Mouse (Mus musculus): ENCODE data around the gene Cyb5d1. TPM values are rescaled to one million over a fixed set of nuclear protein-coding genes. Genes with fewer than 3 reads are reported as not detected.

Cyb5d1 gene
- polyA plus RNA-seq, 1 experiment from 2014 or later, result 27.1 TPM

DNA sequence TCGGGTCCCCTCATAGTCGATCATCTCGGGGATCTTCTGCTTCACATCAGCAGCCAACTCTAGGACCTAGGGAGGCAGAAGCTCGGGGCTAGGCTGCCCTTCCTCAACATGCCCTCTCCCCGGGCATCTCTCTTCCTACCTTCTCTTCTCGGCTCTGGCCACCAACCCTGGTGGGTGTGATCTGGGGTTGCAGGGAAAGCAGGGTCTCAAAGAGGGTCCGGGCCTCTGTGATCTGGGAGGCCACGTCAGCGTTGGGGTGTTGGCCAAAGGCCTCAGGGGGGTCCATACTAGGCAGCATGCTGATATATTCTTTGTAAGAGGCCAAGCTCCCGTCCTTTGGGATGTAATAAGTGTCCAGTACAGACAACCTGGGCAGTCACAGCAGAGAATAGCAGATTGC, 27.4 kb upstream of the Cyb5d1 start:
- Histone ChIP-seq H3K27ac (ENCODE audit: poor library complexity, severe bottlenecking) (no peak overlapping the region), H3K27me3 (replicated peaks) (peaks cover 27% of the 10 kb centered on the region), H3K4me1 (replicated peaks) (peaks cover 33% of the 10 kb centered on the region), H3K9ac (no peak overlapping the region), H3K36me3 (no peaks in the 10 kb centered on the region), H3K4me2 (no peak overlapping the region), H3K9me3 (replicated peaks) (no peaks in the 10 kb centered on the region), H3K4me3 (no peak overlapping the region)
- 85% methylated on average over 10 of the region's 10 CpGs for WGBS
- no peak for ATAC-seq (ENCODE audit: insufficient number of reproducible peaks, low FRiP score)

DNA sequence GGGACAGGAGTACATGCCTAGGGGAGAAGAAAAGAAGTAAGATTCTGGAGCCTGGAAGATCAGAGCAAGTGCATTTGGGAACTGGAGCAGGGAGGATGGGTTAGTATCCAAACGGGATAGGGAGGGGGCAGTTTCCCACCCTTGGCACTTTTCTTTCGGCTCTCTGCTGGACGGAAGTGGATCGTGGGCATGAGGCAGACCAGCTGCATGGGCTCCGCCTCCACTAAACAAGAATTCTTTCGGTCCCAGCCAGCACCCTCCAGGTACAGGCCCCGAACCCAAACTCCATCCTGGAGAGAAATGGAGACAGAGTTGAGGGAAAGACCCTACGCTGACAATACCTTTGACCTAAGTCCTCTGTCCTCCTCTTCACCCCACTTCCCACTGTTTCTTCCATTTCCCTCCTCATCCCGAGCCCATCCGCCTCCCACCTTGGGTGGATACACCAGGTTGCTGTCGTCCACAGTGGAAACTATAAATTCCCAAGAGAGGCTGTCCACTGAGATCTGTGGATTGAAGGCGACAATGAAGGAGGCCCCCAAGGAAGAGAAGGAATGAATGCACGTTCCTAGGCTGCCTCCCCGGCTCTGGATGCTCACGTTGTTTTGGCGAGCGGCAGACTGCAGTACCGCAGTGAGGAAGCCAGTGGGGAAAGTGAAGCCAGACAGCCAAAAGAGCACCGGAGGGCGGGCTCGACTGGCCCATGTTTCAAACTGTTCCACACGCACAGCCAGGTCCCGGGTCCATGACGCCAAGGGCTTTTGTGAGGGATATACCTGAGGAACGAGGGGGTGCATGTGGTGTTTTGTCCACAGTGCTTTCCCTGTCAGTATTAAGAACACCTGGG, 25.9 kb upstream of the Cyb5d1 start:
- H3K9ac ChIP-seq, result peak overlapping the region; percentile 58
- WGBS, result 19% methylated on average over 25 of the region's 25 CpGs
- H3K4me2 ChIP-seq, result peak overlapping the region; percentile 88
- H3K4me3 ChIP-seq, result peak overlapping the region; percentile 64
- H3K27me3 ChIP-seq (replicated peaks), result peaks cover 27% of the 10 kb centered on the region
- H3K9me3 ChIP-seq (replicated peaks), result no peaks in the 10 kb centered on the region
- no peak for ATAC-seq (ENCODE audit: insufficient number of reproducible peaks, low FRiP score)
- no peak overlapping the region for H3K27ac ChIP-seq (ENCODE audit: poor library complexity, severe bottlenecking)
- no peaks in the 10 kb centered on the region for H3K36me3 ChIP-seq
- peaks cover 42% of the 10 kb centered on the region for H3K4me1 ChIP-seq (replicated peaks)

DNA sequence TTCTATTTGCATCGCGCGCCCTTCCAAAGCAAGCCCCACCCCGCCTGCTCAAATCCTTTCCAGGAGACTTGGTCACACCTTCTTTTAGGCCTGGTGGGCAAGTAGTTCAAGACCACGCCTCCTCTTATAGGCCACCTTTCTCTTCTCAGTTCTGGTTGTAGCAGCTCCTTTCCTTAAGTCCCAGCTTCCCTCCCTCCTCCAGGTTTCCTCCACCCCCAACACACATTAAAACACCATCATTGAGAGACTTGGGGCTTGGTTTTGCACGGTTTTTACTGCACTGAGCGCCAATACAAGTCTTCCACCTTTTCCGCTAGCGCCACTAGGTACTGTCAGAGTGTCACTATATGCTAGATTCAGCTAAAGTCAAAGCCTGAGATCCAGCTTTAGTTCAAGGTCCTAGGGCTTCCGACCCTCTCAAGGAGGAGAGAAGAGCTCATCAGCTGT, 25.1 kb upstream of the Cyb5d1 start:
- Histone ChIP-seq H3K36me3 (no peaks in the 10 kb centered on the region), H3K27me3 (replicated peaks) (peaks cover 27% of the 10 kb centered on the region), H3K9ac (peak overlapping the region; percentile 58), H3K4me1 (replicated peaks) (peaks cover 42% of the 10 kb centered on the region), H3K4me3 (peak overlapping the region; percentile 64), H3K9me3 (replicated peaks) (no peaks in the 10 kb centered on the region), H3K4me2 (peak overlapping the region; percentile 88), H3K27ac (ENCODE audit: poor library complexity, severe bottlenecking) (no peak overlapping the region)
- no peak for ATAC-seq (ENCODE audit: insufficient number of reproducible peaks, low FRiP score)
- WGBS, result 10% methylated on average over 10 of the region's 10 CpGs

- Histone ChIP-seq H3K9me3 (replicated peaks) (no peaks in the 10 kb centered on the region), H3K36me3 (no peaks in the 10 kb centered on the region), H3K27me3 (replicated peaks) (peaks cover 27% of the 10 kb centered on the region), H3K4me3 (peak overlapping the region; percentile 64), H3K4me2 (peak overlapping the region; percentile 88), H3K27ac (ENCODE audit: poor library complexity, severe bottlenecking) (peak overlapping the region; percentile 84; the same call in 1 of the 2 replicates), H3K4me1 (replicated peaks) (peaks cover 46% of the 10 kb centered on the region), H3K9ac (peak overlapping the region; percentile 58)
- 1% methylated on average over 31 of the region's 31 CpGs for WGBS
- ATAC-seq (ENCODE audit: insufficient number of reproducible peaks, low FRiP score), result no peak
Measured at GRCm38 (mm10) chr11:69419813-69420553, 24.6 kb upstream of the Cyb5d1 start.

- peak overlapping the region; percentile 88 for H3K4me2 ChIP-seq
- under 1% methylated on average over 19 of the region's 19 CpGs for WGBS
- no peaks in the 10 kb centered on the region for H3K36me3 ChIP-seq
- no peaks in the 10 kb centered on the region for H3K9me3 ChIP-seq (replicated peaks)
- peak overlapping the region; percentile 64 for H3K4me3 ChIP-seq
- peak overlapping the region; percentile 58 for H3K9ac ChIP-seq
- H3K27me3 ChIP-seq (replicated peaks), result peaks cover 27% of the 10 kb centered on the region
- peaks cover 51% of the 10 kb centered on the region for H3K4me1 ChIP-seq (replicated peaks)
- ATAC-seq (ENCODE audit: insufficient number of reproducible peaks, low FRiP score), result no peak
- peak overlapping the region; percentile 84 for H3K27ac ChIP-seq (ENCODE audit: poor library complexity, severe bottlenecking)
Measured at GRCm38 (mm10) chr11:69419443-69419812, 24.0 kb upstream of the Cyb5d1 start.

DNA sequence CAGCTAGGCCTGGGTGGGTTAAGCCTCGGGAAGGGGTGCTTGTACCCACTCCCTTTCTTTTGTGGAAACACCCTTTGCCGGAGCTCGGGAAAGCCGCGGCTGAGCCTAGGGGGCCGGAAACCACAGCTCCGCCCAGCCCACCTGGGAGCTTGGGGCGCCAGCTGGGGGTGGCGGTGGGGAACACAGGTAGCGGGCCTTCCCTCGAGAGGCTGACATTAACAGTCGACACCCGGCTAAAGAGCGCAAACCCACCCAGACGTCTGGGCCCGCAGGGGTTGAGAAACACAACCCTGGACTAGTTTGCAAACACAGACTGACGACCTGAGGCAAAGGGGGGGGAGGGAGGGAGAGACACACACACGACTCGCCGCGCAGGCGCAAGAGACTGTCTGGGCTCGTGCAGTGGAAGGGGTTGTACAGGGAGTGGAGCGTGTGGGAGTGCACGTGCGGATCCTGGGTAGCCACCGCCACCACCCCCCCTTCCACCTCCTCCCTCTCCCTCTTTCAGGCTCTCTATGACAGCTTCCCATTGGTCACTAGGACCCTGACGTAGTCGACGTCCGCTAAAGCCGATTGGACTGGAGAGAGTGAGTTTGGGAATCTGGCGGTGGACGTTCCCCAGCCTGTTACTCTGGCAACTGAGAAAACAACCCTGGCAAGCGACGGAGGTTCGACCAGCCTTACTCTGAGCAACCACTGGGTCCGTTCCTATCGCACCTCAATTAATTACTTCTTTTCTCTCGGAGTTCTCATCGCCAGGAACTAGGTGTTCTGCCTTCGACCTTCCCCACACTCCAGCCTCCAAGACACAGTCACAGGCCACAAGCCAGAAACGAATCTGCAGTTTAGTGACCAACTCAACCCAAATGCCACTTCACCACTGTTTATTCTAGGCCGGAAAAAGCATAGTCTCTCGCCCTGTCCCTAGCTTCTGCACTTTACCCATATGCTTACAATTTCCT, 23.3 kb upstream of the Cyb5d1 start:
- peak overlapping the region; percentile 88 for H3K4me2 ChIP-seq
- WGBS, result under 1% methylated on average over 41 of the region's 45 CpGs
- no peaks in the 10 kb centered on the region for H3K9me3 ChIP-seq (replicated peaks)
- peak overlapping the region; percentile 97 for H3K27ac ChIP-seq (ENCODE audit: poor library complexity, severe bottlenecking)
- H3K36me3 ChIP-seq, result no peaks in the 10 kb centered on the region
- peaks cover 27% of the 10 kb centered on the region for H3K27me3 ChIP-seq (replicated peaks)
- H3K4me1 ChIP-seq (replicated peaks), result peaks cover 58% of the 10 kb centered on the region
- H3K4me3 ChIP-seq, result peak overlapping the region; percentile 64
- peak; percentile 86 for ATAC-seq (ENCODE audit: insufficient number of reproducible peaks, low FRiP score)
- peak overlapping the region; percentile 80 for H3K9ac ChIP-seq

DNA sequence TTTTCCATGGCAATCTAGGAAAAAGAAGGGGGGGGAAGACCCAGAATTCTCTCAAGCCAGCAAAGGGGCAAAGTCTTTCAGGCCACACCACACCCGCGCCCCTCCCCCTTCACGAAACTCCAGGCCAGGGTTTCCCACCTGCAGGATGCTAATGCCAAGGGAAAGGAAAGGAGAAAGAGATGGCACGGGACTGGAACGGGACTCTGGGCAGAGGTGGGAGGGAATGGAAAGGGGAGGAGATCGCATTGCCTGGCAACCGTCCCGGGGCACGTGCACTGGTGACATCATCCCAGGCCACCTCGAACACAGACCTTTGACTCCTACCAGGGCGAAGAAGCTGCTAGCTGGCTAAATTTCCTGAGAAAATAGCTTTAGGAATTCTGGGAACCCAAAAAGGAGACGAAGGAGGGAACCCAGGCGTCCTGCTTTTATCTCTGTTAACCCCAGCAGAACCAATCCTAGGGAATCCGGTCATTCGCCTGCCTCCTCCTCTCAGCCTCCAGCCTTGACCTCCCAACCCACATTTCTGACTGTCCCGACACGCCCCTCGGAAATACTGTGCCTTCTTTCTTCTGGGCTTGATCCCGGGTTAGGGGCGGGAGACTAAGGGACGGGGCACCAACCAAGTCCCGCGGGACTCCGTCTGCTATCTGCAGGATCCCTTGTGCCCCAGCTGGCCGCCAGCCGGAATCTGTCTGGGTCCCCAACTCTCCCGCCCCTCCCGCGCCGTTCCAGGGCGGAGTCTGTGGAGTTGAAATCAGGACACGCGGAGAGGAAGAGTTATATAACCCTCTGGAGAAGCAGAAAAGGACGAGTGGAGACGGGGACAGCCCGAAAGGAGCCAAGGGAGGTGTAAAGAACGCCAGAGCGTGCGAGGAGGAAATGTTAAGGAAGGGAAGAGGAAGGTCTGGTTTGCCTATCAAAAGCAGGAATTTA, 22.3 kb upstream of the Cyb5d1 start:
- H3K9ac ChIP-seq, result peak overlapping the region; percentile 80
- H3K4me2 ChIP-seq, result peak overlapping the region; percentile 88
- peak; percentile 70 for ATAC-seq (ENCODE audit: insufficient number of reproducible peaks, low FRiP score)
- H3K27ac ChIP-seq (ENCODE audit: poor library complexity, severe bottlenecking), result peak overlapping the region; percentile 97
- peak overlapping the region; percentile 64 for H3K4me3 ChIP-seq
- peaks cover 68% of the 10 kb centered on the region for H3K4me1 ChIP-seq (replicated peaks)
- H3K36me3 ChIP-seq, result peaks cover 8% of the 10 kb centered on the region
- peaks cover 21% of the 10 kb centered on the region for H3K27me3 ChIP-seq (replicated peaks)
- under 1% methylated on average over 39 of the region's 39 CpGs for WGBS
- no peaks in the 10 kb centered on the region for H3K9me3 ChIP-seq (replicated peaks)

DNA sequence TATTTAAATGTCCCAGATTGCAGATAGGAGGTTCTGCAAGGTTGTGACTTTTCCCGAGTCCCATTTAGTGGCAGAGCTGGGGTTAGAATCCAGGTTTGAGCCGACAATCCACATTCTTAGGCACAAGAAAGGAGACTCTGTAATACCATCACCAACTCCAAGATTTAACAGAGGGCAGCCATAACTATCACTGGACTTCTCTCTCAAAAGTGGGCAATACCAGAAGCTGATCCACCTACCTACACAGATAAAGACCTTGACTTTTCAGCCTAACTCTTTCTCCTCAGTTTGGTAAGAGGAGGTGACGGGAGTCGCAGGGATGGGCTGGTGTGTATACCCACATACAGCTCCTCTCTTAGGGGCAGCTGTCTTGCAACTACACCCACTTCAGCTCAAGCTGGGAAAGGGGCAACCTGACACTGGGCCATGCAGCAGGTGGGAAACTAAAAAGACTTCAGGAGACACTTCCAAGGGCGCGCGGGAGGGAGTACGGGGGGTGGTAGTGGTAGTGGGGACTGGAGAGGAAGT, 21.6 kb upstream of the Cyb5d1 start:
- Histone ChIP-seq H3K36me3 (peaks cover 12% of the 10 kb centered on the region), H3K27ac (ENCODE audit: poor library complexity, severe bottlenecking) (peak overlapping the region; percentile 97), H3K27me3 (replicated peaks) (peaks cover 14% of the 10 kb centered on the region), H3K4me2 (peak overlapping the region; percentile 88), H3K9me3 (replicated peaks) (no peaks in the 10 kb centered on the region), H3K4me3 (peak overlapping the region; percentile 64), H3K9ac (peak overlapping the region; percentile 80), H3K4me1 (replicated peaks) (peaks cover 76% of the 10 kb centered on the region)
- WGBS, result 8% methylated on average over 8 of the region's 8 CpGs
- no peak for ATAC-seq (ENCODE audit: insufficient number of reproducible peaks, low FRiP score)

GRCm38 (mm10) chr11:69416509-69416908, 21.1 kb upstream of the Cyb5d1 start:
- peaks cover 78% of the 10 kb centered on the region for H3K4me1 ChIP-seq (replicated peaks)
- peak overlapping the region; percentile 64 for H3K4me3 ChIP-seq
- H3K9me3 ChIP-seq (replicated peaks), result no peaks in the 10 kb centered on the region
- H3K36me3 ChIP-seq, result peaks cover 12% of the 10 kb centered on the region
- H3K27me3 ChIP-seq (replicated peaks), result peaks cover 9% of the 10 kb centered on the region
- peak overlapping the region; percentile 88 for H3K4me2 ChIP-seq
- under 1% methylated on average over 4 of the region's 4 CpGs for WGBS
- no peak for ATAC-seq (ENCODE audit: insufficient number of reproducible peaks, low FRiP score)
- peak overlapping the region; percentile 97 for H3K27ac ChIP-seq (ENCODE audit: poor library complexity, severe bottlenecking)
- peak overlapping the region; percentile 89 for H3K9ac ChIP-seq

Measured in heart, embryonic 12.5 days (tissue).